Mouse (Mus musculus) lung, embryonic 16.5 days (tissue): Measurements from ENCODE around the gene Ccl6. TPM values are rescaled to one million over a fixed set of nuclear protein-coding genes. Genes with fewer than 3 reads are reported as not detected.

Experiments used
- polyA plus RNA-seq: library from polyadenylated mRNA; unstranded; fragments of >200 nt; fragmentation: Nextera tagmentation; extraction: Ambion mirVana; gene quantifications from 2 replicates; pipeline ENCODE4 v1.2.1, GENCODE M21; 2015

The Ccl6 gene
- polyA plus RNA-seq, 1 experiment from 2014 or later = 10.0 TPM

Other genes with a start within 250 kb of the Ccl6 start
- 0.41 and 0.62 TPM in 2 replicates for gene Rasl10b, start 183.9 kb downstream of the Ccl6 start, polyA plus RNA-seq
- 0.53 and 0.82 TPM in 2 replicates for gene Gas2l2, start 163.6 kb downstream of the Ccl6 start, polyA plus RNA-seq
- gene 1700020L24Rik, start 155.4 kb downstream of the Ccl6 start, polyA plus RNA-seq = 0.39 TPM in 1 of 2 replicates, not detected in the other
- gene Mmp28, start 130.0 kb downstream of the Ccl6 start, polyA plus RNA-seq = 1.7 and 1.8 TPM in 2 replicates
- 12.3 and 13.9 TPM in 2 replicates for gene Taf15, start 120.0 kb downstream of the Ccl6 start, polyA plus RNA-seq
- gene Heatr9, start 70.9 kb downstream of the Ccl6 start, polyA plus RNA-seq = not detected in 2 replicates
- 1.1 and 1.9 TPM in 2 replicates for gene Ccl5, start 62.6 kb downstream of the Ccl6 start, polyA plus RNA-seq
- 5.1 and 5.9 TPM in 2 replicates for gene Ccl9, start 14.5 kb downstream of the Ccl6 start, polyA plus RNA-seq
- gene Rpl9-ps1, start 52.5 kb upstream of the Ccl6 start, polyA plus RNA-seq = not detected in 2 replicates
- 0.48 and 0.95 TPM in 2 replicates for gene Ccl3, start 56.3 kb upstream of the Ccl6 start, polyA plus RNA-seq
- gene Ccl4, start 69.5 kb upstream of the Ccl6 start, polyA plus RNA-seq = not detected in 2 replicates
- 1.7 and 2.1 TPM in 2 replicates for gene Wfdc17, start 110.9 kb upstream of the Ccl6 start, polyA plus RNA-seq
- 1.2 and 1.8 TPM in 2 replicates for gene Wfdc18, start 115.9 kb upstream of the Ccl6 start, polyA plus RNA-seq
- 0.82 and 2.3 TPM in 2 replicates for gene Wfdc21, start 153.9 kb upstream of the Ccl6 start, polyA plus RNA-seq
- 23.2 and 23.5 TPM in 2 replicates for gene Heatr6, start 160.6 kb upstream of the Ccl6 start, polyA plus RNA-seq